Mouse (Mus musculus) stomach, postnatal 0 days (tissue): ENCODE measurements around the gene Tulp2. TPM values are rescaled to one million over a fixed set of nuclear protein-coding genes. Genes with fewer than 3 reads are reported as not detected.

Experiments
- ATAC-seq: fragments of 200-750 bp; cut with Nextera tagmentation; 2 replicates; pipeline ENCODE4 v1.8.0; 2017; ENCODE audit not compliant: low FRiP score, low TSS enrichment
- DNase-seq: peaks from one replicate; pipeline ENCODE4 v3.0.0-alpha.2; 2016; ENCODE audit warnings: low spot score
- H3K27ac ChIP-seq: fragments of 300-500 bp; sonication (generic); replicated peaks from 2 replicates; pipeline ENCODE4 v1.5.1; 2014; ENCODE audit warnings: mild to moderate bottlenecking, control low read depth
- H3K27me3 ChIP-seq: fragments of 300-500 bp; sonication (generic); 2 replicates; pipeline ENCODE4 v1.6.1; 2014; ENCODE audit warnings: low read length; ENCODE audit not compliant: control insufficient read depth, insufficient read depth
- H3K36me3 ChIP-seq: fragments of 300-500 bp; sonication (generic); 2 replicates; pipeline ENCODE4 v1.6.1; 2014; ENCODE audit warnings: low read length, mixed read lengths; ENCODE audit not compliant: control insufficient read depth, insufficient read depth
- H3K4me1 ChIP-seq: fragments of 300-500 bp; sonication (generic); replicated peaks from 2 replicates; pipeline ENCODE4 v1.6.1; 2014; ENCODE audit warnings: antibody characterized with exemption; ENCODE audit not compliant: control insufficient read depth, insufficient read depth
- H3K4me2 ChIP-seq: fragments of 300-500 bp; sonication (generic); replicated peaks from 2 replicates; pipeline ENCODE4 v1.6.1; 2014; ENCODE audit warnings: low read depth, mild to moderate bottlenecking, control low read depth, moderate library complexity
- H3K4me3 ChIP-seq: fragments of 300-500 bp; sonication (generic); 2 replicates; pipeline ENCODE4 v1.5.1; 2014; ENCODE audit warnings: low read depth, low read length, control low read depth
- H3K9ac ChIP-seq: fragments of 300-500 bp; sonication (generic); 2 replicates; pipeline ENCODE4 v1.6.1; 2014; ENCODE audit warnings: mild to moderate bottlenecking, low read length, control low read depth, mixed read lengths
- H3K9me3 ChIP-seq: fragments of 300-500 bp; sonication (generic); 2 replicates; pipeline ENCODE4 v1.6.1; 2016; ENCODE audit warnings: low read length; ENCODE audit not compliant: control insufficient read depth
- CTCF ChIP-seq: IDR thresholded peaks from 2 replicates; pipeline ENCODE4 v1.5.1; 2016; ENCODE audit warnings: antibody characterized with exemption, low read depth, mild to moderate bottlenecking, moderate library complexity
- EP300 ChIP-seq: optimal IDR thresholded peaks from 2 replicates; pipeline ENCODE3; 2016; ENCODE audit warnings: antibody characterized with exemption
- WGBS: fragments of 180-500 bp; shearing (Covaris S2); extraction: QIAGEN DNeasy Blood & Tissue Kit; methylation state at CpG from one replicate; pipeline ENCODE4 v1.1.7; 2014; 5-methylcytosine and 5-hydroxymethylcytosine counted together
- polyA plus RNA-seq: library from polyadenylated mRNA; unstranded; fragments of >200 nt; fragmentation: Nextera tagmentation; extraction: Ambion mirVana; gene quantifications from 2 replicates; pipeline ENCODE4 v1.2.1, GENCODE M21; 2015

Gene Tulp2
- polyA plus RNA-seq, 1 experiment from 2014 or later: 0.32 TPM

- no peak for TF ChIP-seq CTCF
- no peak for TF ChIP-seq EP300
- DNase-seq: peak; percentile 68
- no peaks in the 10 kb centered on the region for H3K4me1 ChIP-seq
- no peak overlapping the region for H3K9ac ChIP-seq
- 0 out of 2 replicates have a peak overlapping the region, but pooled peaks have one; percentile 31 for H3K27ac ChIP-seq
- H3K9me3 ChIP-seq: no peaks in the 10 kb centered on the region
- H3K27me3 ChIP-seq: no peaks in the 10 kb centered on the region
- H3K4me2 ChIP-seq: 0 out of 2 replicates have a peak overlapping the region, but pooled peaks have one; percentile 15
- H3K36me3 ChIP-seq: peaks cover 21% of the 10 kb centered on the region
- peak; percentile 66 for ATAC-seq
- no peak overlapping the region for H3K4me3 ChIP-seq
- 14% methylated on average over 3 of the region's 3 CpGs for WGBS
These were observed 9.6 kb downstream of the Tulp2 start for GRCm38 (mm10) chr7:45491264-45491663.

- Histone ChIP-seq H3K4me1 (no peaks in the 10 kb centered on the region), H3K9ac (no peak overlapping the region), H3K27ac (no peak overlapping the region), H3K27me3 (no peaks in the 10 kb centered on the region), H3K9me3 (no peaks in the 10 kb centered on the region), H3K4me3 (no peak overlapping the region), H3K36me3 (peaks cover 27% of the 10 kb centered on the region), H3K4me2 (no peak overlapping the region)
- DNase-seq (no peak), ATAC-seq (no peak)
- 83% methylated on average over 8 of the region's 8 CpGs for WGBS
- TF ChIP-seq EP300: no peak
- TF ChIP-seq CTCF: no peak
These were observed 10.7 kb downstream of the Tulp2 start for GRCm38 (mm10) chr7:45492225-45492844.

- H3K4me3 ChIP-seq: no peak overlapping the region
- peaks cover 27% of the 10 kb centered on the region for H3K36me3 ChIP-seq
- H3K9ac ChIP-seq: no peak overlapping the region
- DNase-seq: no peak
- no peak overlapping the region for H3K4me2 ChIP-seq
- ATAC-seq: no peak
- 69% methylated on average over 5 of the region's 5 CpGs for WGBS
- no peaks in the 10 kb centered on the region for H3K4me1 ChIP-seq
- no peaks in the 10 kb centered on the region for H3K9me3 ChIP-seq
- no peak for TF ChIP-seq EP300
- no peak for TF ChIP-seq CTCF
- H3K27ac ChIP-seq: no peak overlapping the region; the same call in 1 of the 2 replicates
- H3K27me3 ChIP-seq: no peaks in the 10 kb centered on the region
These were observed 11.3 kb downstream of the Tulp2 start for GRCm38 (mm10) chr7:45492951-45493350.

GRCm38 (mm10) chr7:45494548-45494947 is 12.9 kb downstream of the Tulp2 start:
- H3K4me2 ChIP-seq: no peak overlapping the region
- DNase-seq (no peak), ATAC-seq (no peak)
- H3K9ac ChIP-seq: no peak overlapping the region
- no peaks in the 10 kb centered on the region for H3K9me3 ChIP-seq
- no peak overlapping the region for H3K4me3 ChIP-seq
- H3K27me3 ChIP-seq: no peaks in the 10 kb centered on the region
- 82% methylated on average over 9 of the region's 9 CpGs for WGBS
- no peak overlapping the region for H3K27ac ChIP-seq
- no peaks in the 10 kb centered on the region for H3K4me1 ChIP-seq
- TF ChIP-seq CTCF: no peak
- TF ChIP-seq EP300: no peak
- H3K36me3 ChIP-seq: peaks cover 27% of the 10 kb centered on the region

- no peaks in the 10 kb centered on the region for H3K9me3 ChIP-seq
- H3K9ac ChIP-seq: no peak overlapping the region
- DNase-seq (no peak), ATAC-seq (no peak)
- no peak for TF ChIP-seq CTCF
- TF ChIP-seq EP300: no peak
- H3K4me1 ChIP-seq: no peaks in the 10 kb centered on the region
- no peak overlapping the region for H3K27ac ChIP-seq
- no peaks in the 10 kb centered on the region for H3K27me3 ChIP-seq
- H3K4me2 ChIP-seq: no peak overlapping the region
- 96% methylated on average over 6 of the region's 6 CpGs for WGBS
- H3K36me3 ChIP-seq: peaks cover 31% of the 10 kb centered on the region
- no peak overlapping the region for H3K4me3 ChIP-seq
These were observed 16.8 kb downstream of the Tulp2 start for GRCm38 (mm10) chr7:45498427-45498826.

GRCm38 (mm10) chr7:45507583-45507982 is 25.9 kb downstream of the Tulp2 start:
- peaks cover 4% of the 10 kb centered on the region for H3K36me3 ChIP-seq
- peak overlapping the region; percentile 58 for H3K27ac ChIP-seq
- no peak for TF ChIP-seq EP300
- TF ChIP-seq CTCF: no peak
- H3K4me2 ChIP-seq: no peak overlapping the region
- H3K27me3 ChIP-seq: no peaks in the 10 kb centered on the region
- ATAC-seq (peak; percentile 60), DNase-seq (peak; percentile 77)
- no peak overlapping the region for H3K9ac ChIP-seq
- H3K9me3 ChIP-seq: no peaks in the 10 kb centered on the region
- peaks cover 6% of the 10 kb centered on the region; the same call in 1 of the 2 replicates for H3K4me1 ChIP-seq
- WGBS: 77% methylated on average over 6 of the region's 6 CpGs
- H3K4me3 ChIP-seq: no peak overlapping the region
